Mouse (Mus musculus): ENCODE measurements at regions not wholly inside any gene's neighbourhood (a gene's known extent, or its start where the extent isn't known, plus 50 kb on each side); places are given as distances from the start of the nearest gene placed in this dataset.

DNA sequence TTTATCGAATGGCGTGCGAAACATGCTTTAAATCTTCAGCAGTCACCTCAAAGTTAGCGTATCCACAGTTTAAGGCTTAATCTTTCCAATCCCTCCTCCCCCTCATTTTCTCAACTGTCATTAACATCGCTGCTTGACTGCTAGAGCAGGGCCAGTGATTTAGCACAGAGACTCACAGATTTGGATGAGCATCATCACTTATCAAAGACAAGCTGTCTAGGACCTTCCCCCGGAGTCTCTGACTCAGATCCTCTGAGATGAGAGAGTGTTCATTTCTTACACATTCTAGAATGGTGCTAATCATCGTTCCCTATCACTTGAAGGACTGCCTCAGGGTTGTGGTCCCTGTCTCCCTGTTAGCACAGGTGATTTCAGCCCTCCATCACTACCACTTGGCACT is 112.1 kb upstream of the Tmem132c start:
- DNase-seq = no peak

DNA sequence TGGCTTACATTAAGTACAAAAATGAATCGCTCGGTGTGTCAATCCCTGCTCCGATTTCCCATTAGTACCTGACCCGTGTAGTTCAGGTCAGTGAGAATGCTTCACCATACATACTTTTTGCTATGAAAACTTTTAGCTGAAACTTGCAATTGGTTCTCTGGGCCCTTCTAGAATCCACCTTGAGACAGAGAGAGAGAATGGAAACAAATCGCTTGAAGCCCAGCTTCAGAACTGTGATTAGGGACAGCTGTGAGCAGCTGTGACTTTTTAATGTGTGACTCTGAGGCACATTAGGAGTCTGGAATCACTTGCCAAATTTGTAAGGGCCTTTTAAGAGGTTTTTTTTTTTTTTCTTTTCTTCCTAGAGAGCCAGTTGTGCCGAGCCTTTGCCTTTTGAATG is 107.2 kb upstream of the Tmem132c start:
- DNase-seq = no peak

DNA sequence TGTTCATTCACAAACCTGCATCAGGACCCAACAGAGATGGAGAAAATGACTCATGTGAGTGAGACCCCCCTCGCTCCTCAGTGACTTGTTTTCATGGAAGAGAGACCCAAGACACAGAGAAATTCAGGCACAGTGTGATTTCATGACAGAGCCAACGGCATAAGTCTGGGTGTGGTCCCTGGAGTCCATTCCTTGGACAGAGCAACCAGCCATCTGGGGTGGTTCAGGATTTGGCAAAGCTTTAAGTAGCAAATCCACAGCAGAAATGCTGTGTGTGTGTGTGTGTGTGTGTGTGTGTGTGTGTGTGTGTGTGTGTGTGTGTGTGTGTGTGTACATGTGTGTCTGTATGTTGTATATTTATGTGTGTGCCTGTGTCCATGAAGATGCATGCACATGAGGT is 101.0 kb upstream of the Tmem132c start:
- peak in 1 of 2 experiments; percentile 7 for DNase-seq

DNA sequence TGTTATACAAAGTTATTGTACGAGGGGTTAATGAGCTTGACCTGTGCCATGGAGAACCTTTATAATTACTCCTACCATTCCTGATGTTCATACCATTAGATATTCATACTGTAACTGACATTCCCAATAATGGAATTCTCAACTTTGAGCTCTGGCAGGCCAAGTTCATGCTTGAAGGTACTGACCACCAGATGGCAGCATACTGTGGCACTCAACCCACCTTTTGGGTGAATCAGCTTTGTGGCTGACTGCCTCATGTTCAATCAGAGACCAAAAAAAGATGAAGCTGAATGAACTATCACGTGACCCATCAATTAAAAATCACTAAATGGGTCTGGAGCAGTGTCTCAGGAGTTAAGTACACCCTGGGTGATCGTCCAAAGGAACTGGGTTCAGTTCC is 81.3 kb upstream of the Tmem132c start:
- DNase-seq = peak; percentile 38 to 66

DNA sequence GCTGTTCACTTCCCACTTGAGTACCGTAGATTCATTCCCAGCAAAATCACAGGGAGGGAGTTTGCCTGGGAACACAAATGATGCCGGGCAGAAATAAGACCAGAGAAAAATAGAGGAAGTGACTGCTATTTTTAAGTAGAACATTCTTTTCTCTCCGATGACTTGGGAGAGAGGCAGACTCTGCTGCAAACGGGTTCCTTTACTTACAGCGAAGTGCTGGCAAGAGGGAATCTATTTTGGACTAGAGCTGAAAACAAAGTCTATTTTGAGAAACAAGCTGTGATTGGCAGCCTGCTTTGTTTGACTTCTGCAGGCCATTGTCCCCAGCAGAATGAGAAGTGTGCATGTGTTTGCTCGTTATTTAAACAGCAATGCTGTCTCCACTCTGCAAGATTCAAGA is 78.2 kb upstream of the Tmem132c start:
- DNase-seq = no peak

DNA sequence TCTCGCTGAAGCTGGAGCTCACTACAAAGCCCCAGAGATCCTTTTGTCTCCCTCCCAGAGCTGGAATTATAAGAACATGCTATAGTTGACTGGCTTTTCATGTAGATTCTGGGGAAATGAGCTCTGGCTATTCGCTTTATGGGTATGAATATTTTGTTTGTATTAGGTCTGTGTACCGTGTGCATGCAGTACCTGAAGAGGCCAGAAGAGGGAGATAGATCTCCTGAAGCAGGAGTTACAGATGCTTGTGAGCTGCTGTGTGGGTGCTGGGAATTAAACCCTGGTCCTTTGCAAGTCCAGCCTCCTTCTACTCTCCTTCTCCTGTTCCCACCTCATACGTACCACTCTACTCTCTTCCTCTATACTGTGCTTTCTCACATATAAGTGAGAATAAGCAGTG is 52.6 kb upstream of the Tmem132c start:
- no peak for DNase-seq
